Mouse (Mus musculus) neural tube, embryonic 11.5 days (tissue): Measurements from ENCODE around the gene Synj2. TPM values are rescaled to one million over a fixed set of nuclear protein-coding genes. Genes with fewer than 3 reads are reported as not detected.

Experiments used
- ATAC-seq: fragments of 200-750 bp; cut with Nextera tagmentation; 2 replicates; pipeline ENCODE4 v1.8.0; 2017; ENCODE audit warnings: moderate number of reproducible peaks, mild to moderate bottlenecking, moderate TSS enrichment, moderate library complexity; ENCODE audit not compliant: insufficient read depth, low FRiP score, low TSS enrichment
- DNase-seq: peaks from one replicate; pipeline ENCODE4 v3.0.0-alpha.2; 2015; ENCODE audit warnings: low spot score
- H3K27ac ChIP-seq: fragments of 300-500 bp; sonication (generic); 2 replicates; pipeline ENCODE4 v1.5.1; 2014; ENCODE audit warnings: low read depth, mild to moderate bottlenecking, low read length
- H3K27me3 ChIP-seq: fragments of 300-500 bp; sonication (generic); 2 replicates; pipeline ENCODE4 v1.6.1; 2014; ENCODE audit warnings: mild to moderate bottlenecking, low read length, mixed read lengths; ENCODE audit not compliant: control insufficient read depth, insufficient read depth
- H3K36me3 ChIP-seq: fragments of 300-500 bp; sonication (generic); 2 replicates; pipeline ENCODE4 v1.6.1; 2014; ENCODE audit warnings: mild to moderate bottlenecking, low read length, moderate library complexity, mixed read lengths; ENCODE audit not compliant: control insufficient read depth, insufficient read depth
- H3K4me1 ChIP-seq: fragments of 300-500 bp; sonication (generic); 2 replicates; pipeline ENCODE4 v1.6.1; 2014; ENCODE audit warnings: low read length, mixed read lengths; ENCODE audit not compliant: control insufficient read depth, insufficient read depth
- H3K4me2 ChIP-seq: fragments of 300-500 bp; sonication (generic); 2 replicates; pipeline ENCODE4 v1.6.1; 2014; ENCODE audit warnings: low read depth, mild to moderate bottlenecking, moderate library complexity
- H3K4me3 ChIP-seq: fragments of 300-500 bp; sonication (generic); 2 replicates; pipeline ENCODE4 v1.5.1; 2014; ENCODE audit warnings: low read depth, low read length
- H3K9ac ChIP-seq: fragments of 300-500 bp; sonication (generic); 2 replicates; pipeline ENCODE4 v1.6.1; 2014; ENCODE audit warnings: mild to moderate bottlenecking, low read length
- H3K9me3 ChIP-seq: fragments of 300-500 bp; sonication (generic); 2 replicates; pipeline ENCODE4 v1.6.1; 2016; ENCODE audit warnings: low read length; ENCODE audit not compliant: control insufficient read depth
- WGBS: fragments of 180-500 bp; shearing (Covaris S2); extraction: QIAGEN DNeasy Blood & Tissue Kit; methylation state at CpG from one replicate; pipeline ENCODE4 v1.1.7; 2014; 5-methylcytosine and 5-hydroxymethylcytosine counted together
- polyA plus RNA-seq: library from polyadenylated mRNA; unstranded; fragments of >200 nt; fragmentation: Nextera tagmentation; extraction: Ambion mirVana; gene quantifications from 2 replicates; pipeline ENCODE4 v1.2.1, GENCODE M21; 2014

Gene Synj2
- polyA plus RNA-seq, 1 experiment from 2014 or later, result 1.8 TPM

GRCm38 (mm10) chr17:5901381-5901780, 39.7 kb upstream of the Synj2 start:
- H3K36me3 ChIP-seq, result no peaks in the 10 kb centered on the region
- no peak for DNase-seq
- no peaks in the 10 kb centered on the region for H3K27me3 ChIP-seq
- WGBS, result 90% methylated on average over 5 of the region's 5 CpGs
- no peak overlapping the region for H3K27ac ChIP-seq
- H3K4me1 ChIP-seq, result no peaks in the 10 kb centered on the region
- no peaks in the 10 kb centered on the region for H3K9me3 ChIP-seq
- ATAC-seq, result no peak
- H3K4me3 ChIP-seq, result no peak overlapping the region
- no peak overlapping the region for H3K9ac ChIP-seq
- no peak overlapping the region for H3K4me2 ChIP-seq

DNA sequence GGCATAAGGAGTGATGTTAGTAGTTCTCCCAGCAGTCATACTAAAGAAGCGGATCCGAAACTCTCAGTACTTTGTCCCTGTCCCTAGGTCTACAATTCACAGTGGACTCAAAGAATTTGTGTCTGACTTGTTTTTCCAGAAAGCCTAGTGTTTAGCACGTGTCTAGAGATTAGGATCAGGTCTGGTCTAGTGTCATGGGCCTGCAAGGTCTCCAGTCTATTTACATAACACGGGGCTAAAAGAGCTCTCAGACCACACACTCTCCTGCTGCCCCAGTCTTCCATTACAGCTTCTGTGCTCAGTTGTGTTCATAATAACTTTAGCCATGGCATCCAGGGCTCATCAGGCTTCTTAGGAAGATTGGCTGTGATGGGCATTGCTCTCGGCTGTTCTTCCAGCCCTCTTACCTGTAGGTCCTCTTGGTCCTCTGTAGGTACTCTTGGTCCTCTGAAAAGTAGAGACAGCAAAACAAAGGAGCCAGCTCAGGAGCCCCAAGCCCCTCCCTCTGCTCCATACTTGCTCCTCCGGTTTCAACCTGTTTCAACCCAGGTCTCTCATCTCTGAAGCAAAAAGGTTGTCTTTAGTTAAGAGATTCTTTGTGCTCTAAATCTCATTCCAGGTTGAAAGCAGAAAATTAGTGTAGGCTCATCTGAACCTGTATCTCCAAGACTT, 37.3 kb upstream of the Synj2 start:
- Histone ChIP-seq H3K9ac (no peak overlapping the region), H3K4me3 (no peak overlapping the region), H3K4me2 (no peak overlapping the region), H3K4me1 (no peaks in the 10 kb centered on the region), H3K36me3 (no peaks in the 10 kb centered on the region), H3K27me3 (no peaks in the 10 kb centered on the region), H3K27ac (no peak overlapping the region), H3K9me3 (no peaks in the 10 kb centered on the region)
- no peak for ATAC-seq
- 85% methylated on average over 6 of the region's 6 CpGs for WGBS
- DNase-seq, result no peak

DNA sequence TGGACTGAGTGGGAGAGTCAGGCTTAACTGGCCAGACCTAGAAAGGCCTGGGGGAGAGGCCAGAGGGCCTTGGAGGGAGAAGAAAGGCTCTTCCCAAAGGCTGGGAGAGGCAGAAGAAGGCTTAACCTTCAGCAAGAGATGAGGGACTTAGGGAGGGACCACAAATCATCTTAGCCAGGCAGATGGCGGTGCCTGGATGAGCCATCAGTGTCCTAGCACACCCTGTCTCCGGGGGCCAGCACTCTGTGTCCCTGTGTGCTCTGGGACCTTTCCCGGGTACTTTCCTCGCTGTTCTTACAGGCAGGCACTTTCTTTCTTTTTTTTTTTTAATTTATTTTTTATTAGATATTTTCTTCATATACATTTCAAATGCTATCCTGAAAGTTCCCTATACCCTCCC, 31.4 kb upstream of the Synj2 start:
- no peaks in the 10 kb centered on the region for H3K4me1 ChIP-seq
- DNase-seq (no peak), ATAC-seq (no peak)
- no peak overlapping the region for H3K27ac ChIP-seq
- H3K4me2 ChIP-seq, result no peak overlapping the region
- H3K9me3 ChIP-seq, result no peaks in the 10 kb centered on the region
- no peak overlapping the region for H3K9ac ChIP-seq
- no peak overlapping the region for H3K4me3 ChIP-seq
- 87% methylated on average over 4 of the region's 4 CpGs for WGBS
- no peaks in the 10 kb centered on the region for H3K36me3 ChIP-seq
- H3K27me3 ChIP-seq, result no peaks in the 10 kb centered on the region

GRCm38 (mm10) chr17:5911591-5911990, 29.5 kb upstream of the Synj2 start:
- no peaks in the 10 kb centered on the region for H3K4me1 ChIP-seq
- no peaks in the 10 kb centered on the region for H3K36me3 ChIP-seq
- H3K4me3 ChIP-seq, result no peak overlapping the region
- H3K4me2 ChIP-seq, result no peak overlapping the region
- no peaks in the 10 kb centered on the region for H3K27me3 ChIP-seq
- no peaks in the 10 kb centered on the region for H3K9me3 ChIP-seq
- 67% methylated on average over 12 of the region's 12 CpGs for WGBS
- ATAC-seq, result no peak
- no peak for DNase-seq
- H3K27ac ChIP-seq, result no peak overlapping the region
- H3K9ac ChIP-seq, result no peak overlapping the region

DNA sequence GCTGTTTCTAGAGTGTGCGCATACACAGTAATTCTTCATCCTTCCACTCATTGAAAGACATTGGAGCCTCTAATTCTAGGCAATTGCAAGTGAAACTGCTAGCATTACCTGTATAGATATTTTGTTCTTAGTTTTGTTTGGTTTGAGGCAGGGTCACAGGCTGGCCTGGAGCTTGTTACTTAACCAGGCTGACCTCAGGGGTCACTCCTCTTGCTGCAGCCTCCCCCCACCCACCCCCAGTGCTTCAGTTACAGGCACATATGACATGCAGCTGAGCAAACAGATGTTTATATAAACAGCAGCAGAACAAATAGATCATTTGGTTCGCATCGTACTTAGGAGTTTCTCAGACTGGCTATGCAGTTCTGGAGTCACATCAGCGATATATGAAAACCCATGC, 28.3 kb upstream of the Synj2 start:
- no peak overlapping the region for H3K4me3 ChIP-seq
- no peak overlapping the region for H3K27ac ChIP-seq
- DNase-seq (no peak), ATAC-seq (no peak)
- 85% methylated on average over 4 of the region's 4 CpGs for WGBS
- H3K4me1 ChIP-seq, result no peaks in the 10 kb centered on the region
- no peaks in the 10 kb centered on the region for H3K9me3 ChIP-seq
- H3K27me3 ChIP-seq, result no peaks in the 10 kb centered on the region
- no peak overlapping the region for H3K4me2 ChIP-seq
- no peaks in the 10 kb centered on the region for H3K36me3 ChIP-seq
- H3K9ac ChIP-seq, result no peak overlapping the region

GRCm38 (mm10) chr17:5914217-5914616, 26.9 kb upstream of the Synj2 start:
- no peak overlapping the region for H3K9ac ChIP-seq
- no peaks in the 10 kb centered on the region for H3K4me1 ChIP-seq
- DNase-seq, result no peak
- H3K4me3 ChIP-seq, result no peak overlapping the region
- H3K27me3 ChIP-seq, result no peaks in the 10 kb centered on the region
- 76% methylated on average over 5 of the region's 5 CpGs for WGBS
- no peaks in the 10 kb centered on the region for H3K36me3 ChIP-seq
- H3K4me2 ChIP-seq, result no peak overlapping the region
- H3K27ac ChIP-seq, result no peak overlapping the region
- H3K9me3 ChIP-seq, result no peaks in the 10 kb centered on the region
- no peak for ATAC-seq

DNA sequence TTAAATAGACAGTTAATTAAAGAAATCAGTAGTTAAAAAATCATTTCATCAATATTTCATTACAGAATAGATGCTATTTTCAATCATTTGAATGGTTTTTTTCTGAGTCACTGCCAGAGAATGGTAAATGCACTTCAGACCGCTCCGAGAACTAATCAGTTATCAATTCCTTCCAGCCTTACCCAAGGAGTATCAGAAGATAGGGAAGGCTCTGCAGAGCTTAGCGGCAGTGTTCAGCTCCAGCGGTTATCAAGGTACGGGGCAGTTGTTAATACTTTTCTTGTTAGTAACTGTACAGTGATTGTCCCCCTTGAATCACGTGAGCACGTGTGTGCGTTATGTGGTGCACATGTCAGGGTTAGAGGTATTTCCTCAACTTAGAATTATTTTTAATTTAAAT, 19.1 kb upstream of the Synj2 start:
- Histone ChIP-seq H3K36me3 (peaks cover 4% of the 10 kb centered on the region), H3K9me3 (no peaks in the 10 kb centered on the region), H3K4me3 (no peak overlapping the region), H3K4me1 (no peaks in the 10 kb centered on the region), H3K27me3 (no peaks in the 10 kb centered on the region), H3K27ac (no peak overlapping the region), H3K4me2 (no peak overlapping the region), H3K9ac (no peak overlapping the region)
- 96% methylated on average over 8 of the region's 8 CpGs for WGBS
- ATAC-seq (no peak), DNase-seq (no peak)

- no peak overlapping the region for H3K27ac ChIP-seq
- DNase-seq (peak; percentile 45), ATAC-seq (no peak)
- no peak overlapping the region for H3K4me2 ChIP-seq
- H3K9me3 ChIP-seq, result no peaks in the 10 kb centered on the region
- 76% methylated on average over 9 of the region's 9 CpGs for WGBS
- no peaks in the 10 kb centered on the region for H3K27me3 ChIP-seq
- H3K4me1 ChIP-seq, result no peaks in the 10 kb centered on the region
- H3K4me3 ChIP-seq, result no peak overlapping the region
- no peak overlapping the region for H3K9ac ChIP-seq
- peaks cover 4% of the 10 kb centered on the region for H3K36me3 ChIP-seq
Measured at GRCm38 (mm10) chr17:5923281-5923680, 17.8 kb upstream of the Synj2 start.

DNA sequence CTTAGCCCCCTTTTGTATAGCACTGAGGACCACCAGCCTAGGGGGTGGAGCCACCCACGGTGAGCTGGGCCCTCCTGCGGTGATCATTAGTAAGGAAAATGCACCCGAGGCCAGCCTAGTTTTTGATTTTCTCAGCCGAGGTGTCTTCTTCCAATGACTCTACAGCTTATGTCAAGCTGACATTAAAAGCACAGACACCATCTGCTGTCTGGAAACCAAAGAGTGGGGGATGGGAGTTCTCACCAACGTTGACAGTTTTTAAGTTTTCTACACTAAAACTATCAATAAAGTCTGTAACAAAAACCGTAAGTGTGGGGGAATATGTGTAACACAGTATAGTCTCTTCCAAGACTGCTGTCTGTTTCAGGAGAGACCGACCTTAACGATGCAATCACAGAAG, 16.8 kb upstream of the Synj2 start:
- DNase-seq (no peak), ATAC-seq (no peak)
- Histone ChIP-seq H3K9ac (no peak overlapping the region), H3K4me2 (no peak overlapping the region), H3K36me3 (peaks cover 4% of the 10 kb centered on the region), H3K4me3 (no peak overlapping the region), H3K9me3 (no peaks in the 10 kb centered on the region), H3K4me1 (no peaks in the 10 kb centered on the region), H3K27ac (no peak overlapping the region), H3K27me3 (no peaks in the 10 kb centered on the region)
- WGBS, result 66% methylated on average over 8 of the region's 8 CpGs
